Mouse (Mus musculus) lung, embryonic 15.5 days (tissue): ENCODE data around the gene Scel. TPM values are rescaled to one million over a fixed set of nuclear protein-coding genes. Genes with fewer than 3 reads are reported as not detected.
"Not testable (repeated sequence)": the region's sequence is repeated elsewhere in the genome, so short reads cannot be mapped to it uniquely, and the experiment has no call there.

Experiments
- ATAC-seq: fragments of 200-750 bp; cut with Nextera tagmentation; 2 replicates; pipeline ENCODE4 v1.8.0; 2017; ENCODE audit warnings: moderate number of reproducible peaks, borderline replicate concordance; ENCODE audit not compliant: low FRiP score, low TSS enrichment; ENCODE audit errors: extremely low read depth
- H3K27ac ChIP-seq: fragments of 300-500 bp; sonication (generic); 2 replicates; pipeline ENCODE4 v1.5.1; 2015; ENCODE audit warnings: moderate library complexity, mild to moderate bottlenecking, inconsistent platforms
- H3K27me3 ChIP-seq: fragments of 300-500 bp; sonication (generic); 2 replicates; pipeline ENCODE4 v1.6.1; 2015; ENCODE audit warnings: inconsistent platforms
- H3K36me3 ChIP-seq: fragments of 300-500 bp; sonication (generic); 2 replicates; pipeline ENCODE4 v1.6.1; 2015; ENCODE audit warnings: inconsistent platforms
- H3K4me1 ChIP-seq: fragments of 300-500 bp; sonication (generic); 2 replicates; pipeline ENCODE4 v1.6.1; 2015; ENCODE audit warnings: inconsistent platforms
- H3K4me2 ChIP-seq: fragments of 300-500 bp; sonication (generic); 2 replicates; pipeline ENCODE4 v1.6.1; 2015; ENCODE audit warnings: inconsistent platforms, mild to moderate bottlenecking, moderate library complexity
- H3K4me3 ChIP-seq: fragments of 300-500 bp; sonication (generic); 2 replicates; pipeline ENCODE4 v1.5.1; 2015; ENCODE audit warnings: mild to moderate bottlenecking, inconsistent platforms
- H3K9ac ChIP-seq: fragments of 300-500 bp; sonication (generic); 2 replicates; pipeline ENCODE4 v1.6.1; 2015; ENCODE audit warnings: inconsistent platforms
- H3K9me3 ChIP-seq: fragments of 300-500 bp; sonication (generic); 2 replicates; pipeline ENCODE4 v1.6.1; 2016; ENCODE audit warnings: inconsistent platforms
- WGBS: fragments of 180-500 bp; shearing (Covaris S2); methylation state at CpG from one replicate; pipeline ENCODE4 v1.1.7; 2015; 5-methylcytosine and 5-hydroxymethylcytosine counted together
- polyA plus RNA-seq: library from polyadenylated mRNA; unstranded; fragments of >200 nt; fragmentation: Nextera tagmentation; extraction: Ambion mirVana; gene quantifications from 2 replicates; pipeline ENCODE4 v1.2.1, GENCODE M21; 2015

Gene Scel
- polyA plus RNA-seq = 0.89 and 1.5 TPM in 2 replicates

DNA sequence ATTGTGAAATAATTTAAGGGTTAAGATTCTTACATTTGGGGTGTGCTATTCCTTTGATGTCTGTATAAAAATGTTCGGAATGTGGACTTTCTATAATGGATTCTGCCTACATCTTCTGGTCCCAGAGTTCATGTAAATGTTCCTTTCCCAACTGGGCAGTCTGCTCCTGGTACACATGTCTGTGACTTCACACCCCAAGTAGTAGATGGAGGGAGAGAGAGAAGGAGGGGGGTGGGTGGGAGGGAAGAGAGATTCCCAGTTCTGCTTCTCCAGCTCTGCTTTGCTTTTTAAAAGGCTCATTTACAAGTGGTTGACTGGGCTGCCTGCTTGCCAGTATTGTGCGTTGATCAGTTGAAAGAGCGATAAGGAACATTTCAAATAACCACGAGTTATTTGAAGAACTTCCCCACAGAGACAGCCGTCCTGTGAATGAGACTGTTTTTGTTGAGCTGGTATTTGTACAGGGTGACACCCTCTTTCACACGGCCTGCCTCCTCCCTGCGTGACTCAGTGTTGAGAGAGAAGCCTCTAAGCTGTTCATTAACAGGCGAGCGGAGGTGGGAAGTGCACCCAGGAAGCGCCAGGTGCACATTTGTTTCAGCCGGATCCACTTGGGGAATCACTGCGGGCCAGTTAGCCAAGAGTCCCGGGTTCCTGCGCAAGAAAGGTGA is at the start of gene Scel:
Gene Scel, plus strand, starts transcription at position 541 of the 671 bp plus-strand sequence.
- Histone ChIP-seq H3K9ac (no peak within 1 kb of the TSS), H3K27ac (no peak within 1 kb of the TSS), H3K9me3 (no peaks in the 10 kb centered on the region), H3K36me3 (no peaks in the 10 kb centered on the region), H3K27me3 (no peaks in the 10 kb centered on the region), H3K4me3 (no peak within 1 kb of the TSS), H3K4me2 (peak within 1 kb of the TSS; percentile 41), H3K4me1 (0 out of 2 replicates have a peak, but pooled peaks cover 3% of the 10 kb centered on the region)
- peak; percentile 65; the same call in 1 of the 2 replicates for ATAC-seq
- WGBS = 13% methylated on average over 14 of the region's 14 CpGs

DNA sequence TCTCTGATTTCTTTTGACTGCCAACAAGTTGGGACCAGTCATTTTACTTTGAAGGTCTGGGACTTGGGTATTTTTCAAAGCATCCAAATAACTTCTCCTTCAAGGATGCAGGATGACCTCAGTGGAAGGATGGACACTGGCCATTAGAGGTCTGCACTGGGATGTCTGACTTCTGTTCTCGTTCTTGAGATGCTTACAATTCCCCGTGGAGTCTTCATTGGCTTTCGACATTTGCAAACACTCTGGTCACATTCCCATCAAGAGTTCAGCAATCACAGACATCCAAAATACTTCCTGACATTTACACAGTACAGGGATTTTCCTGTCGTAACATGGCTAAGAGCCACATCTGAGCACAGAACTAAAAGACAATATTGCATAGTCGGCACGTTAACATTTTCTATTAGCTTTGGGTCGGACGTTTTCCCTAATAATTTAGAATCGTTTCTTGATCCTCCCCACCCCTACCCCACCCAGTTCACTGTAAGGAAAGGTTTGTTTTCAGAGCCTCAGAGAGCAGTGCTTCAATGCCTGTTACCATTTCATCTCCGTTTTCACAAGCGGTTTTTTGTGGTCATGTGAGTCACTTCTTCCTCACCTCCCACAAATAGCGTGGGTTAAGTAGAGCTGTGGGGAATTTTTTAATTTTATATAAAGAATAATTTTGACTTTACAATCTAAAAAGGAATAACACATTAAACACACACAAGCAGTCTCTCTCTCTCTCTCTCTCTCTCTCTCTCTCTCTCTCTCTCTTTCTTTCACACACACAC is 44.3 kb upstream of the Scel start:
- no peaks in the 10 kb centered on the region for H3K36me3 ChIP-seq
- no peak overlapping the region for H3K4me3 ChIP-seq
- no peaks in the 10 kb centered on the region for H3K4me1 ChIP-seq
- no peaks in the 10 kb centered on the region for H3K9me3 ChIP-seq
- no peak overlapping the region for H3K9ac ChIP-seq
- no peak overlapping the region for H3K27ac ChIP-seq
- no peak overlapping the region for H3K4me2 ChIP-seq
- no peaks in the 10 kb centered on the region for H3K27me3 ChIP-seq
- 71% methylated on average over 12 of the region's 12 CpGs for WGBS
- ATAC-seq = no peak

DNA sequence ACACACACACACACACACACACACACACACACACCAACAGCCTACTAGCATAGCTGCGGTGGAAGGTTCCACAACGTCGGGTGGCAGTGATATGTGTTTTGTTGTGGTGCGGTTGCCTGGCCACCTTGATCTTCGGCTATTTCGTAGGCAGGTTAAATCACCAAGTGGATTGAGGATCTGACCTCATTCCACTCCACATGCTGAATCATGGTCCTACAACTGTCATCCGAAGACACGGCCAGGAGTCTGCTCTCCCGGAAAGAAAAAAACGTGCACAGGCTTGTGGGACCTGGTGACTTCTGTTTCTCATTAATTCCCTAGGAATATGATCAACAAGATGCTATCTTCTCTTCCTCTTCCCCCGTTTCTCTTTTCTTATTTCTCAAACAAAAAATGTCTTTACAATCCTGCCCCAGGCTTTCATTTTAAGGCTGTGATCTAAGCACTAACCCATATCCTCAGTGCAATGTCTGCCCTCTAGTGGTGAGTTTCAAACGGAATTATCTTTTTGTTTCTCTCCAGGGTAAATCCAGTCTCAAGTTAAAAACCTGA is 43.6 kb upstream of the Scel start:
- no peaks in the 10 kb centered on the region for H3K9me3 ChIP-seq
- H3K4me1 ChIP-seq = no peaks in the 10 kb centered on the region
- peak overlapping the region; percentile 47 for H3K4me2 ChIP-seq
- peak overlapping the region; percentile 15; the same call in 1 of the 2 replicates for H3K9ac ChIP-seq
- no peaks in the 10 kb centered on the region for H3K27me3 ChIP-seq
- ATAC-seq = peak; percentile 67; the same call in 1 of the 2 replicates
- no peak overlapping the region for H3K27ac ChIP-seq
- WGBS = 51% methylated on average over 12 of the region's 12 CpGs
- peak overlapping the region; percentile 19 for H3K4me3 ChIP-seq
- H3K36me3 ChIP-seq = no peaks in the 10 kb centered on the region

DNA sequence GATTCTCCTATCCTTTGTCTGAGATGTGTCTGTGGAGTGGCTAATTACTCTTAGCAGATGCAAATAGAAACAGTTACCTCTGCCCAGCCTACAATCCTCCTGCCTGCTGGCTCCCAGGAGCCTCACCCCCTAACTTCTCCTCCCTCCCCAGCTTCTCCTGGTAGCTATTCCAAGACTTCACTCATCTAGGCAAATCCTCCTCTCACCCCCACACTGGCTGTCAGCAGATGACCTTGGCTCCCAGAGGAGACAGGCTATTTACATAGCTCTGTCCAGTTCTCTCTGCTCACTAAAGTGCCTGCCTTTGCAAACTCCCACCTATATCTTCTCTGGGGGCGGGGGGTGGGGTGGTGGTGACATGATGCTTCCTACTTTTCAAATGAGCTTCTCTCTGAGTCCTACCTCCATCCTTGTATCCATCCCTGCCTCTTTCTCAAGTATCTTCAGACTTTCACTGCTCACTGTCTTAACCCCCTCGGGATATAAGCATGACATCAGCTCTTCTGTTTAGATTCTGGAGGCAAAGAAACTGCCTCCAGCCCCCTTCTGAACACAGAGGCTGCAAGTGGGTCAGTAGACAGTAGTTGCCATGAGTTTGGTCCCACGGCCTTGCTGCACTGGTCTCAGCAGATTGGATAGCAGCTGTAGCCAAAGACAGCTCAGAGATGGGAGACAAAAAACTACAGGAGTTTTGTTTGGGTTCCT is 41.9 kb upstream of the Scel start:
- ATAC-seq = no peak
- H3K4me2 ChIP-seq = no peak overlapping the region
- H3K27ac ChIP-seq = no peak overlapping the region

DNA sequence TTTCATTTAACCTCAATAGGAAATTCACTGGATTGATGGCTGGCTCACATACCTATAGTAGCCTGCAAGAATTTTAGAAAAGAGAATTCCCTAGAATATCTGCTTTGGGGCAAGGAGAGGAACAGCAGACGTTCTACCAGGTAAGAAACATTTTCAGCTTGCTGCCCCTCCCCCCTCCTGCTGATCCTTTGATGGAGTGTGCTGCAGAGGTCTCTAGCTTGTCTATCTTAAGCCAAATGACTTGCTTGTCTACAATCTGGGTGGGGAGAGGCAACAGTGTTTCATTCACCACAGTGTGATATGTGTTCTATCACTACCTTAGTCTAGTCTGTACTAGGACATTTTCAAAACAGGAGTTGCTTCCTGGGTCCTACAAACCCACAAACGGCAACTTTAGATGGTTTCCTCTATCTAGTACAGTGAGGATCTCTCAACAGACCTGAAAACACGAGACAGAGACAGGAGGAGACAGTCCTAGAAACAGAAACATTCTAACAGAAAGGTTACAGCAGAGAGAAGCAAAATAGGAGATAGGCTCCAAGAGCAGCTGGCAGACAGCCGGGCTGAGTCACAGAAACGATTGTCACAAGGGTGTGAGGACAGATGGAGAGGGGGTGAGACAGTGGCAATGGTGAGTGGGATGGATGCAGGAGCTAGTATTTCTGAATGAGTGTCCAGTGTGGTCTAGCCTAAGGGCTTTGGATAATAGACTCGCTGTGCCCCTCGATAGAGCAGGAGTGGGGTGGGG is 41.2 kb upstream of the Scel start:
- no peaks in the 10 kb centered on the region for H3K27me3 ChIP-seq
- H3K4me3 ChIP-seq = no peak overlapping the region
- H3K9me3 ChIP-seq = no peaks in the 10 kb centered on the region
- 40% methylated on average over 7 of the region's 7 CpGs for WGBS
- no peak for ATAC-seq
- H3K36me3 ChIP-seq = no peaks in the 10 kb centered on the region
- no peaks in the 10 kb centered on the region for H3K4me1 ChIP-seq
- H3K9ac ChIP-seq = no peak overlapping the region
- H3K4me2 ChIP-seq = no peak overlapping the region
- H3K27ac ChIP-seq = no peak overlapping the region

More for the DNA sequence above, 41.9 kb upstream of the Scel start:
- no peaks in the 10 kb centered on the region for H3K9me3 ChIP-seq
- H3K4me3 ChIP-seq = no peak overlapping the region
- 22% methylated on average over 3 of the region's 3 CpGs for WGBS
- H3K4me1 ChIP-seq = no peaks in the 10 kb centered on the region
- H3K9ac ChIP-seq = no peak overlapping the region
- no peaks in the 10 kb centered on the region for H3K36me3 ChIP-seq
- H3K27me3 ChIP-seq = no peaks in the 10 kb centered on the region

DNA sequence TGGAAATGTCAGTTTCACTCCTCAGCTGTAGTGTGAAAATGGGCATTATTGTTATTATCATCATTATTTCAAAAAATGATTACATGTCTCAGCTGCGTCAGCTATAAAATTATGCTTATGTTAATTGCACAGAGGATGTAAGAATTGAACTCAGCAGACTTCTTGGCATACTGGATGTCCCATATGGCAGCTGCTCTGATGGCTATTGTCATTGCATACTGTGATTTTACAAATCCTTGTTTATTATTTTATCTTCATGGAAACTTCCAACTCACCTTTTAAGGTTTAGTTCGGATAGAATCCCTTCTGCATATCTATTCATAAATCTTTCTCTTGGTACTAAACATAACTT is 40.6 kb upstream of the Scel start:
- ATAC-seq = no peak
- Histone ChIP-seq H3K9ac (no peak overlapping the region), H3K27ac (no peak overlapping the region), H3K4me1 (no peaks in the 10 kb centered on the region), H3K27me3 (no peaks in the 10 kb centered on the region), H3K4me3 (no peak overlapping the region), H3K36me3 (no peaks in the 10 kb centered on the region), H3K4me2 (no peak overlapping the region), H3K9me3 (no peaks in the 10 kb centered on the region)
- 54% methylated on average over 2 of the region's 2 CpGs for WGBS

DNA sequence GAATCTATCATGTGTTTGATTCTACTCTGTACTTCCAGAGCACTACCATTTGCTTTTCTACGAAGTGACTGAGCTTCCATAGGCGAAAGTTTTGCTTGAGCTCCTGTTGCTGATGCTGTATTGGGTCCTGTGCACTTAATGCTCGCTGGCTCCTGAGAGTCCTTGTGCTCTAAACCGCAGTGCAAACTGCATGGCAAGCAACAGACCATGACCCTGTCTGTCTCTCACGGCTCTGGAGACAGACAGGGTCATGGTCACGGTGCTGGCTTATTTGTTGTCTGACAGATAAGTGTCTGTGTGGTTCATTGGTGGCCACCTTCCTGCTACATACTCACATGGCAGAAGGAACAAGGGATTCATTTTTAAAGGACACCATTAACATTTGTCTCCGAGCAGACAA is 37.8 kb upstream of the Scel start:
- ATAC-seq = no peak

DNA sequence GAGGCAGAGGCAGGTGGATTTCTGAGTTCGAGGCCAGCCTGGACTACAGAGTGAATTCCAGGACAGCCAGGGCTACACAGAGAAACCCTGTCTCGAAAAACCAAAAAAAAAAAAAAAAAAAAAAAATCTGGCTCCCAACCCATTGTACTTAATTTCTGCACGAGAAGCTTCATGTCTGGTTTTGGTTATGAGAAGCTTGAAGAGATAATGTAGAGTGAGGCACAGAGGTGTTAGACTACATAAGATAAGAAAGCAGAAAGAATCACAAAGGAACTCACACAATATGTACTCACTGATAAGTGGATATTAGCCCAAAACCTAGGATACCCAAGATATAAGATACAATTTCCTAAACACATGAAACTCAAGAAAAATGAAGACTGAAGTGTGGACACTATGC is 36.9 kb upstream of the Scel start:
- not testable (repeated sequence) for ATAC-seq, H3K27ac ChIP-seq
- WGBS = 51% methylated on average over 3 of the region's 3 CpGs

More for the DNA sequence above, 37.8 kb upstream of the Scel start:
- Histone ChIP-seq H3K4me2 (no peak overlapping the region), H3K27ac (no peak overlapping the region), H3K36me3 (no peaks in the 10 kb centered on the region), H3K4me3 (no peak overlapping the region), H3K9ac (no peak overlapping the region), H3K4me1 (no peaks in the 10 kb centered on the region), H3K27me3 (no peaks in the 10 kb centered on the region), H3K9me3 (no peaks in the 10 kb centered on the region)
- 59% methylated on average over 7 of the region's 7 CpGs for WGBS

DNA sequence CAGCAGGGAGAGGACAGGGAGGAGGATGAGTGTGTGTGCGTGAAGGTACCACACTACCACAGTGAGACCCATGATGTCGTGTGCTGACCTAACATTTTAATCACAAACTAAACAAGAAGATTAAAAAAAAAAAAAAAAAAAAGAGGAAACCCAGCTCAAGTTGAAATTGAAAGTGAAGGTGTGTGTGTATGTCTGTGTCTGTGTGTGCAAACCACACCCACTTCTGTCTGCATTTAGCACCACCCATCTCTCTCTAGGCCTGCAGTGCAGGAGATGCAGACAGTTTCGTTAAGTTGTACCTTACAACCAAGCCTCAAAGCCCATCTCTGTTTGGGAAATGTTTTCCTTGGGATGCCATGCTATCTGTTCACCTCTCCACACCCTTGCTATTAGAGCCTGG is 35.9 kb upstream of the Scel start:
- no peak for ATAC-seq
- Histone ChIP-seq H3K36me3 (no peaks in the 10 kb centered on the region), H3K4me3 (no peak overlapping the region), H3K4me2 (no peak overlapping the region), H3K4me1 (no peaks in the 10 kb centered on the region), H3K27ac (no peak overlapping the region), H3K9ac (no peak overlapping the region), H3K9me3 (no peaks in the 10 kb centered on the region), H3K27me3 (no peaks in the 10 kb centered on the region)
- WGBS = 65% methylated on average over 3 of the region's 3 CpGs

More for the DNA sequence above, 36.9 kb upstream of the Scel start:
- H3K4me1 ChIP-seq, H3K4me3 ChIP-seq, H3K36me3 ChIP-seq, H3K9ac ChIP-seq, H3K9me3 ChIP-seq, H3K27me3 ChIP-seq, H3K4me2 ChIP-seq: not testable (repeated sequence)

DNA sequence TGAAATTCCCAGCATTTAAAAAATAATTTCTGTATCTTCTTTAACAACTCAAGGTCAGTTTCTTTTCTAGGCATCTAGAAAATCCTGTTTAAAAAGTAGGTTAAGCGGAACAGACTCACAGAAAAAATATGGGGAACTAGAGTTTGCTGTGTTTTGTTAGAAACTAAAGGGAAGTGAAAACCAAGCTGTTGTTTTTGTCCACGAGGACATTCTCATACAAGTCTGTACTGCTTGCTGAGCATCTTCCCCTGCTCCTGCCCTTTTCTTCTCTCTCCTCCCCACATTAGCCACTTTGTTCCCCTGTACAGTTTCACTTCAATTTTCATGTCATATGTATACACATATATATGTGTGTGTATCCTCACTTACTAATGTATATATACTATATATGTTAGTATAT is 35.2 kb upstream of the Scel start:
- Histone ChIP-seq H3K9me3 (no peaks in the 10 kb centered on the region), H3K9ac (no peak overlapping the region), H3K36me3 (no peaks in the 10 kb centered on the region), H3K27me3 (no peaks in the 10 kb centered on the region), H3K4me3 (no peak overlapping the region), H3K4me2 (no peak overlapping the region), H3K4me1 (no peaks in the 10 kb centered on the region), H3K27ac (no peak overlapping the region)
- ATAC-seq = no peak
- 83% methylated on average over 2 of the region's 2 CpGs for WGBS

DNA sequence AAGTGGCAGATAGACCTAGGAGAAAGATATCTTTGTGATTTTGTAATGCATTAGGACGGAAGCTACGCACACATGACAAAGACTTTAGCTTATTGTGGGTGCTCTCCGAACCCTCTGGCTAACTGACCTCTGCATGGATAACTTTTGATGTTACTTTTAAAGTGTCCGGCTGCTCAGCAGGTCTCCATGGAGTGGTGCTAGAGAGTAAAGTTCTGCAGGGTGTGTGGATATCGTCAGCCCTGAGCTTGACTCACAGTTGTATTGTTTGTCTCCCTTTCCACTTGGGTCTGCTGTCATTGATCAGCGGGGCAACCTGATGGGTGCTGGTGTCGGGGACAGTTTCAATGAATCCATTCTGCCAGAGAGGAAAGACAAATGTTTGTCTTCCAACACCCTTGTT is 33.7 kb upstream of the Scel start:
- no peaks in the 10 kb centered on the region for H3K27me3 ChIP-seq

More for the DNA sequence above, 33.7 kb upstream of the Scel start:
- Histone ChIP-seq H3K36me3 (no peaks in the 10 kb centered on the region), H3K4me3 (no peak overlapping the region), H3K27ac (no peak overlapping the region), H3K4me2 (no peak overlapping the region), H3K9ac (no peak overlapping the region), H3K4me1 (no peaks in the 10 kb centered on the region), H3K9me3 (no peaks in the 10 kb centered on the region)
- no peak for ATAC-seq
- WGBS = 46% methylated on average over 7 of the region's 7 CpGs
